Mouse (Mus musculus): ENCODE data around the gene Fam170b. TPM values are rescaled to one million over a fixed set of nuclear protein-coding genes. Genes with fewer than 3 reads are reported as not detected.

The Fam170b gene
- polyA plus RNA-seq, 1 experiment from 2014 or later, result 0.09 TPM

DNA sequence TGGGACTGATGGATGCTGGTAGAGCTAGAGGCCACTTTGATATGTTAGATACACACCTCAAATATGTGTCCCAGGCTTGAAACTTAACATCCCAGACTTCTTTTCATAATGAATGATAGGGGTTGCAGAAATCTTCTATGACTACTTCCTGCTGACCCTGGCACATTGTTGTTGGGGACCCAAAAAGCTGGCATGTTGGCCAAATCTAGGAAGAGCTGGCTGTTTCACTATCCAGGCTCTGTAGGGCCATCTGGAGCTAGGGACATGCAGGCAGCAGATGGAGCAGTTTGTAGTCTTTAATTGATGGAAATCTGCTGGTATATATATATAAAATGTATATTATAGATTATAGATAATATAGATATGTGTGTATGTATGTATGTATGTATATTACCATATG lies 8.3 kb downstream of the Fam170b start:
- H3K4me1 ChIP-seq, result no peaks in the 10 kb centered on the region
- no peak overlapping the region for H3K4me3 ChIP-seq
- no peak overlapping the region for H3K27ac ChIP-seq
- H3K9me3 ChIP-seq, result no peaks in the 10 kb centered on the region
- no peaks in the 10 kb centered on the region for H3K27me3 ChIP-seq (ENCODE audit: insufficient read depth, poor library complexity, severe bottlenecking)
- DNase-seq (ENCODE audit: low spot score), result no peak
- H3K36me3 ChIP-seq, result no peaks in the 10 kb centered on the region

GRCm38 (mm10) chr14:32854059-32854458 lies 20.3 kb downstream of the Fam170b start:
- no peaks in the 10 kb centered on the region for H3K9me3 ChIP-seq
- H3K36me3 ChIP-seq, result no peaks in the 10 kb centered on the region
- H3K4me3 ChIP-seq, result no peak overlapping the region
- peak; percentile 33 for DNase-seq (ENCODE audit: low spot score)
- WGBS, result 87% methylated on average over 4 of the region's 4 CpGs
- no peak overlapping the region for H3K27ac ChIP-seq
- peaks cover 30% of the 10 kb centered on the region for H3K27me3 ChIP-seq (ENCODE audit: insufficient read depth, poor library complexity, severe bottlenecking)
- H3K4me1 ChIP-seq, result peaks cover 21% of the 10 kb centered on the region

GRCm38 (mm10) chr14:32856246-32856645 lies 22.5 kb downstream of the Fam170b start:
- H3K27ac ChIP-seq, result peak overlapping the region; percentile 89
- no peaks in the 10 kb centered on the region for H3K36me3 ChIP-seq
- peaks cover 34% of the 10 kb centered on the region for H3K27me3 ChIP-seq (ENCODE audit: insufficient read depth, poor library complexity, severe bottlenecking)

GRCm38 (mm10) chr14:32856681-32857328 lies 23.0 kb downstream of the Fam170b start, which contains the start of gene Vstm4:
Gene Vstm4, plus strand, starts transcription at chr14:32856756.
- Histone ChIP-seq H3K9me3 (no peaks in the 10 kb centered on the region), H3K27me3 (ENCODE audit: insufficient read depth, poor library complexity, severe bottlenecking) (peaks cover 34% of the 10 kb centered on the region), H3K36me3 (no peaks in the 10 kb centered on the region), H3K27ac (peak within 1 kb of the TSS; percentile 89), H3K4me1 (peaks cover 48% of the 10 kb centered on the region), H3K4me3 (peak within 1 kb of the TSS; percentile 79)
- DNase-seq (ENCODE audit: low spot score), result peak; percentile 81
- 2% methylated on average over 68 of the region's 68 CpGs for WGBS

More at GRCm38 (mm10) chr14:32856246-32856645, 22.5 kb downstream of the Fam170b start:
- peak overlapping the region; percentile 79 for H3K4me3 ChIP-seq
- 32% methylated on average over 5 of the region's 5 CpGs for WGBS
- no peaks in the 10 kb centered on the region for H3K9me3 ChIP-seq
- H3K4me1 ChIP-seq, result peaks cover 43% of the 10 kb centered on the region
- DNase-seq (ENCODE audit: low spot score), result peak; percentile 66

- Histone ChIP-seq H3K4me1 (peaks cover 50% of the 10 kb centered on the region), H3K9me3 (no peaks in the 10 kb centered on the region), H3K4me3 (no peak overlapping the region), H3K27ac (0 out of 2 replicates have a peak overlapping the region, but pooled peaks have one; percentile 23), H3K36me3 (no peaks in the 10 kb centered on the region), H3K27me3 (ENCODE audit: insufficient read depth, poor library complexity, severe bottlenecking) (peaks cover 34% of the 10 kb centered on the region)
- DNase-seq (ENCODE audit: low spot score), result peak; percentile 57
- 94% methylated on average over 10 of the region's 10 CpGs for WGBS
Observed at GRCm38 (mm10) chr14:32858361-32858760, 24.6 kb downstream of the Fam170b start.

- Histone ChIP-seq H3K36me3 (no peaks in the 10 kb centered on the region), H3K27ac (peak overlapping the region; percentile 42), H3K4me3 (no peak overlapping the region), H3K9me3 (no peaks in the 10 kb centered on the region), H3K4me1 (peaks cover 50% of the 10 kb centered on the region), H3K27me3 (ENCODE audit: insufficient read depth, poor library complexity, severe bottlenecking) (peaks cover 34% of the 10 kb centered on the region)
- DNase-seq (ENCODE audit: low spot score), result peak; percentile 51
- 68% methylated on average over 6 of the region's 6 CpGs for WGBS
Observed at GRCm38 (mm10) chr14:32858941-32859510, 25.3 kb downstream of the Fam170b start.

GRCm38 (mm10) chr14:32859831-32860569 lies 26.2 kb downstream of the Fam170b start:
- Histone ChIP-seq H3K4me1 (peaks cover 50% of the 10 kb centered on the region), H3K4me3 (no peak overlapping the region), H3K9me3 (no peaks in the 10 kb centered on the region), H3K36me3 (no peaks in the 10 kb centered on the region), H3K27ac (peak overlapping the region; percentile 56), H3K27me3 (ENCODE audit: insufficient read depth, poor library complexity, severe bottlenecking) (peaks cover 34% of the 10 kb centered on the region)
- 46% methylated on average over 11 of the region's 11 CpGs for WGBS
- peak; percentile 72 for DNase-seq (ENCODE audit: low spot score)

- peaks cover 25% of the 10 kb centered on the region for H3K27me3 ChIP-seq (ENCODE audit: insufficient read depth, poor library complexity, severe bottlenecking)
- WGBS, result 12% methylated on average over 6 of the region's 6 CpGs
- H3K9me3 ChIP-seq, result no peaks in the 10 kb centered on the region
- H3K36me3 ChIP-seq, result no peaks in the 10 kb centered on the region
- DNase-seq (ENCODE audit: low spot score), result peak; percentile 85
- H3K4me3 ChIP-seq, result peak overlapping the region; percentile 10; the same call in 1 of the 2 replicates
- H3K27ac ChIP-seq, result peak overlapping the region; percentile 81
- peaks cover 47% of the 10 kb centered on the region for H3K4me1 ChIP-seq
Observed at GRCm38 (mm10) chr14:32861149-32861581, 27.4 kb downstream of the Fam170b start.

DNA sequence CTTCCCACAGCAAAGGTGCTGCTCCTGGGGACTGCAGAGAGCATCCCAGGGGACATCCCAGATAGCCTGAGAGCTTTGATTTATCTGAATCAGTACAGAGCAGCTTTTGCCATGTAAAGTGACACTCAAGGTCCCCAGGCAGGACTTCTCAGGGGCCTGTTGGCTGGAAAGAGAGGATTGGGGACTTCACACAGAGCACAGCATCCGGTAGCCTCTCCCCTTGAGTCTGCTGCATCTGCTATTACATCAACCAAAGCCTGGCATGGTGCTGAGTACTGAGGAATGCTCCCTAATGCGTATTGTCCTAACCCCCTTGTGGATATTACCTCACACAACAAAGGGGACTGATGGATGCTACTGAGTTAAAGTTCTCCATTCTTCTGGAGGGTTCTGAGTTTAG lies 27.9 kb downstream of the Fam170b start:
- H3K27ac ChIP-seq, result peak overlapping the region; percentile 81

GRCm38 (mm10) chr14:32865331-32865730 lies 31.6 kb downstream of the Fam170b start:
- Histone ChIP-seq H3K4me3 (no peak overlapping the region), H3K4me1 (peaks cover 16% of the 10 kb centered on the region), H3K9me3 (no peaks in the 10 kb centered on the region), H3K27ac (no peak overlapping the region), H3K27me3 (ENCODE audit: insufficient read depth, poor library complexity, severe bottlenecking) (no peaks in the 10 kb centered on the region), H3K36me3 (no peaks in the 10 kb centered on the region)
- 82% methylated on average over 3 of the region's 3 CpGs for WGBS
- DNase-seq (ENCODE audit: low spot score), result no peak

More for the DNA sequence above, 27.9 kb downstream of the Fam170b start:
- Histone ChIP-seq H3K9me3 (no peaks in the 10 kb centered on the region), H3K4me1 (peaks cover 42% of the 10 kb centered on the region), H3K36me3 (no peaks in the 10 kb centered on the region), H3K27me3 (ENCODE audit: insufficient read depth, poor library complexity, severe bottlenecking) (peaks cover 20% of the 10 kb centered on the region), H3K4me3 (peak overlapping the region; percentile 10; the same call in 1 of the 2 replicates)
- DNase-seq (ENCODE audit: low spot score), result no peak
- WGBS, result 35% methylated on average over 2 of the region's 2 CpGs

GRCm38 (mm10) chr14:32871963-32872362 lies 38.2 kb downstream of the Fam170b start:
- no peaks in the 10 kb centered on the region for H3K27me3 ChIP-seq (ENCODE audit: insufficient read depth, poor library complexity, severe bottlenecking)
- H3K9me3 ChIP-seq, result no peaks in the 10 kb centered on the region
- H3K4me3 ChIP-seq, result no peak overlapping the region
- H3K4me1 ChIP-seq, result peaks cover 9% of the 10 kb centered on the region; the same call in 1 of the 2 replicates
- no peaks in the 10 kb centered on the region for H3K36me3 ChIP-seq
- DNase-seq (ENCODE audit: low spot score), result no peak
- WGBS, result 54% methylated on average over 5 of the region's 5 CpGs
- no peak overlapping the region for H3K27ac ChIP-seq

DNA sequence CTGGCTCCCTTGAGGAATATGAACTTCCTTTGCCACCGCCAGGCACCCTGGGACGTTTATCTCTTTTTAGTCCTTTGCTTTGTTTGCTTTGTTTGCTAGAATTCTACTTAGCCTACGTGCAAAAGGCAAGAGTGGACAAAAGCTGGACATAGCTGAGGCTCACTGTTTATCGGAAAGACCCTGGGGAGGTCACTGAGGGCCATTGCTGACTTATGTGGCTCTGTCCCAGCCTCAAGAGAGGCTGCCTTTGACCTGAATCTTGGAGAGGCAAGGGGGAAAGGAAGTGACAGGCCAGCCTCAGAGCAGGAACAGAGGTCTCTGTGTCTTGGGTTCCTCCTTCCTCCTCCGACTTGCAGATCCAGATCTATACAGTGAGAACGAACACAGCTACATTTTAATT lies 43.8 kb downstream of the Fam170b start:
- Histone ChIP-seq H3K4me1 (peaks cover 30% of the 10 kb centered on the region), H3K4me3 (no peak overlapping the region), H3K36me3 (no peaks in the 10 kb centered on the region), H3K9me3 (no peaks in the 10 kb centered on the region), H3K27ac (no peak overlapping the region; the same call in 1 of the 2 replicates), H3K27me3 (ENCODE audit: insufficient read depth, poor library complexity, severe bottlenecking) (no peaks in the 10 kb centered on the region)
- no peak for DNase-seq (ENCODE audit: low spot score)
- 58% methylated on average over 6 of the region's 6 CpGs for WGBS

DNA sequence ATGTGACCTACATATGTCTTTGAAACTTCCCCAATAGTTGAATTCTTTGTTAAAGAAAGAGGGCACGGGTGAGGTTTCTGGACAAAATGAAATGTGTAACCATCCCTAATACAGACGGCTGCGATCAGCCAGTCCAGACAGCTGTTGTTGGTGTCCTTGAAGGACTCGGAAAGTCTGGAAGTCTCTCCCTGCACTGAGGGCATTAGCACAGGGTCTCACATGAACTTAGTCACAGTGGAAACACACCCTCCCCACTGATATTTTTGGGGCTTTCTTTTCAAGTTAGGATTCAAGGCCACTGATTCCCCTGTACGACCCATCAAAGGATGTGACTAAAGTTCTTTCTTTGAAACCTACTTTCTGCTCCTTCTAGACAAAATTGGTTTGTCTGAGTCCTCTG lies 46.6 kb downstream of the Fam170b start:
- whole genome bisulfite sequencing, result 86% methylated on average over 5 of the region's 5 CpGs
- H3K36me3 ChIP-seq, result no peaks in the 10 kb centered on the region
- H3K9me3 ChIP-seq, result no peaks in the 10 kb centered on the region
- no peak for DNase-seq (ENCODE audit: low spot score)
- peaks cover 38% of the 10 kb centered on the region for H3K4me1 ChIP-seq
- no peak overlapping the region for H3K4me3 ChIP-seq
- no peak overlapping the region for H3K27ac ChIP-seq
- H3K27me3 ChIP-seq (ENCODE audit: insufficient read depth, poor library complexity, severe bottlenecking), result no peaks in the 10 kb centered on the region
